Mouse (Mus musculus) E14TG2a.4 (cell line): ENCODE data around the gene Nomo1.

ENCODE experiments used
- CTCF ChIP-seq: conservative IDR thresholded peaks from 2 replicates; pipeline ENCODE4 v1.5.1; 2014; ENCODE audit warnings: low read length
- POU5F1 ChIP-seq: IDR thresholded peaks from 2 replicates; pipeline ENCODE4 v1.6.1; 2014; ENCODE audit warnings: low read length, borderline replicate concordance

GRCm38 (mm10) chr7:46061614-46062013 is 28.1 kb downstream of the Nomo1 start:
- TF ChIP-seq CTCF (no peak), POU5F1 (no peak)
